In genomic region chr12:73810903-73811302, GRCm38 (mm10) we compare ENCODE assay signal across 11 mouse cellular contexts.
DNase-seq lines count a peak whose midpoint lies in the region; ATAC-seq and TF ChIP-seq lines count a peak whose summit lies in the region.
"Had no signal": no experiment of that assay in that cellular context is flagged by ENCODE, and none has a peak within 500 bp of the region (broad histone marks: within the 10 kb centered on the region; RNA-seq: fewer than 3 reads in every experiment).

No protein-coding gene starts in this region.

- peak overlapping the region; percentile 13 to 75; a peak in 2 of 4 replicates for H3K27ac ChIP-seq in heart, embryonic 14.5 days (replicated peaks in 1 of 2; ENCODE audit: control insufficient read depth in 1 of 2, insufficient read depth in 1 of 2, low read depth in 2 of 2, low read length in 2 of 2)
- no peak overlapping the region for H3K27ac ChIP-seq in heart, embryonic 11.5 days (ENCODE audit: low read depth, low read length)
- peak overlapping the region; percentile 62; the same call in 1 of the 2 replicates for H3K27ac ChIP-seq in kidney, postnatal 0 days
- H3K27ac ChIP-seq in embryonic facial prominence, embryonic 14.5 days (replicated peaks; ENCODE audit: low read depth, low read length): peak overlapping the region; percentile 50; the same call in 1 of the 2 replicates
- H3K27ac ChIP-seq: hindbrain, embryonic 13.5 days had no signal

- no peaks in the 10 kb centered on the region for H3K36me3 ChIP-seq in heart, embryonic 14.5 days (ENCODE audit: control insufficient read depth, insufficient read depth, low read length)
- no peaks in the 10 kb centered on the region for H3K36me3 ChIP-seq in heart, embryonic 11.5 days (ENCODE audit: control insufficient read depth, insufficient read depth, low read length)
- no peaks in the 10 kb centered on the region for H3K36me3 ChIP-seq in kidney, postnatal 0 days (ENCODE audit: insufficient read depth, low read length)
- no peaks in the 10 kb centered on the region for H3K36me3 ChIP-seq in embryonic facial prominence, embryonic 14.5 days (ENCODE audit: control insufficient read depth, insufficient read depth, low read length)
- H3K36me3 ChIP-seq: hindbrain, embryonic 13.5 days; neural tube, embryonic 15.5 days had no signal

- no peaks in the 10 kb centered on the region for H3K9me3 ChIP-seq in heart, embryonic 14.5 days (ENCODE audit: control insufficient read depth, low read length)
- no peaks in the 10 kb centered on the region for H3K9me3 ChIP-seq in heart, embryonic 11.5 days (replicated peaks; ENCODE audit: control insufficient read depth, low read length)
- no peaks in the 10 kb centered on the region for H3K9me3 ChIP-seq in kidney, postnatal 0 days (replicated peaks; ENCODE audit: low read length)
- H3K9me3 ChIP-seq in embryonic facial prominence, embryonic 14.5 days (ENCODE audit: control insufficient read depth, low read length): no peaks in the 10 kb centered on the region
- H3K9me3 ChIP-seq: hindbrain, embryonic 13.5 days; neural tube, embryonic 15.5 days had no signal

- TF ChIP-seq CTCF in kidney, postnatal 0 days (IDR thresholded peaks at IDR 0.05; ENCODE audit: low read depth): no peak

- ATAC-seq in heart, embryonic 14.5 days (ENCODE audit: insufficient number of reproducible peaks, insufficient read depth, low FRiP score, low read depth): no peak
- ATAC-seq in heart, embryonic 11.5 days (replicated peaks; ENCODE audit: insufficient number of reproducible peaks, low FRiP score, low TSS enrichment): no peak
- ATAC-seq in kidney, postnatal 0 days (replicated peaks; ENCODE audit: low FRiP score, low read depth): no peak
- no peak for ATAC-seq in embryonic facial prominence, embryonic 14.5 days (ENCODE audit: low read depth)

- H3K4me2 ChIP-seq in heart, embryonic 14.5 days (ENCODE audit: low read length): no peak overlapping the region; the same call in 1 of the 2 replicates
- H3K4me2 ChIP-seq in heart, embryonic 11.5 days: no peak overlapping the region
- no peak overlapping the region for H3K4me2 ChIP-seq in kidney, postnatal 0 days (ENCODE audit: low read length)
- H3K4me2 ChIP-seq in embryonic facial prominence, embryonic 14.5 days (ENCODE audit: low read depth, low read length): no peak overlapping the region
- H3K4me2 ChIP-seq: hindbrain, embryonic 13.5 days; neural tube, embryonic 15.5 days had no signal

- peaks cover 28 to 45% of the 10 kb centered on the region in 2 experiments for H3K4me1 ChIP-seq in heart, embryonic 14.5 days (ENCODE audit: control insufficient read depth in 2 of 2, insufficient read depth in 2 of 2, low read length in 2 of 2)
- peaks cover 44% of the 10 kb centered on the region for H3K4me1 ChIP-seq in heart, embryonic 11.5 days (ENCODE audit: control insufficient read depth, insufficient read depth, low read length)
- H3K4me1 ChIP-seq in kidney, postnatal 0 days (replicated peaks; ENCODE audit: insufficient read depth, low read length): peaks cover 20% of the 10 kb centered on the region
- peaks cover 36% of the 10 kb centered on the region for H3K4me1 ChIP-seq in embryonic facial prominence, embryonic 14.5 days (ENCODE audit: control insufficient read depth, insufficient read depth, low read length)

- H3K4me3 ChIP-seq in heart, embryonic 14.5 days (ENCODE audit: control insufficient read depth in 1 of 2, insufficient read depth in 1 of 2, low read depth in 1 of 2, low read length in 2 of 2): no peak overlapping the region
- no peak overlapping the region for H3K4me3 ChIP-seq in heart, embryonic 11.5 days (ENCODE audit: low read depth, low read length)
- no peak overlapping the region for H3K4me3 ChIP-seq in kidney, postnatal 0 days (replicated peaks; ENCODE audit: low read depth, low read length)
- H3K4me3 ChIP-seq in embryonic facial prominence, embryonic 14.5 days (ENCODE audit: low read depth, low read length): no peak overlapping the region
- H3K4me3 ChIP-seq: erythroblast, embryonic 14.5 days; hindbrain, embryonic 13.5 days; neural tube, embryonic 15.5 days had no signal

- 59% methylated on average over 5 of the region's 5 CpGs for WGBS in heart, embryonic 14.5 days
- 72% methylated on average over 5 of the region's 5 CpGs for WGBS in heart, embryonic 11.5 days (ENCODE audit: insufficient replicate concordance)
- 47% methylated on average over 5 of the region's 5 CpGs for WGBS in kidney, postnatal 0 days
- WGBS in embryonic facial prominence, embryonic 14.5 days: 54% methylated on average over 5 of the region's 5 CpGs

- no peaks in the 10 kb centered on the region for H3K27me3 ChIP-seq in heart, embryonic 14.5 days (ENCODE audit: control insufficient read depth, insufficient read depth, low read length)
- H3K27me3 ChIP-seq in heart, embryonic 11.5 days (ENCODE audit: control insufficient read depth, insufficient read depth, low read length): no peaks in the 10 kb centered on the region
- no peaks in the 10 kb centered on the region for H3K27me3 ChIP-seq in kidney, postnatal 0 days (ENCODE audit: insufficient read depth, low read length)
- H3K27me3 ChIP-seq in embryonic facial prominence, embryonic 14.5 days (replicated peaks; ENCODE audit: control insufficient read depth, insufficient read depth, low read length): no peaks in the 10 kb centered on the region
- H3K27me3 ChIP-seq: hindbrain, embryonic 13.5 days; neural tube, embryonic 15.5 days had no signal

- H3K9ac ChIP-seq in heart, embryonic 14.5 days (ENCODE audit: low read length): no peak overlapping the region
- H3K9ac ChIP-seq in heart, embryonic 11.5 days (ENCODE audit: low read depth, low read length): no peak overlapping the region
- H3K9ac ChIP-seq in kidney, postnatal 0 days (ENCODE audit: low read depth, low read length): no peak overlapping the region
- H3K9ac ChIP-seq in embryonic facial prominence, embryonic 14.5 days (ENCODE audit: low read depth, low read length): no peak overlapping the region
- H3K9ac ChIP-seq: hindbrain, embryonic 13.5 days; neural tube, embryonic 15.5 days had no signal

- no peak for DNase-seq in kidney, postnatal 0 days (ENCODE audit: low spot score)
- no peak for DNase-seq in kidney, postnatal 25 days
- peak; percentile 42 for DNase-seq in NIH3T3 (ENCODE audit: low read depth)
- DNase-seq in embryonic facial prominence, embryonic 14.5 days (ENCODE audit: low spot score): no peak
- DNase-seq in frontal cortex, postnatal 10 days (ENCODE audit: low spot score in 2 of 2): no peak
- DNase-seq: cerebellum, adult 8-10 months had no signal
